Mouse (Mus musculus): ENCODE measurements around the gene Raph1. TPM values are rescaled to one million over a fixed set of nuclear protein-coding genes. Genes with fewer than 3 reads are reported as not detected.

Gene Raph1
- polyA plus RNA-seq, 1 experiment = 1.9 TPM

GRCm38 (mm10) chr1:60503456-60503855 lies 63.4 kb downstream of the Raph1 start:
- H3K4me3 ChIP-seq (ENCODE audit: control insufficient read depth, low read depth, low read length) = no peak overlapping the region
- no peaks in the 10 kb centered on the region for H3K36me3 ChIP-seq (ENCODE audit: control insufficient read depth, insufficient read depth, low read length)
- TF ChIP-seq POLR2A (IDR thresholded peaks at IDR 0.05; ENCODE audit: control insufficient read depth, low read depth, low read length) (no peak), CTCF (IDR thresholded peaks at IDR 0.05; ENCODE audit: control insufficient read depth, insufficient read depth, insufficient replicate concordance, low read depth, low read length) (no peak)
- H3K4me1 ChIP-seq (ENCODE audit: control insufficient read depth, insufficient read depth, low read length) = no peaks in the 10 kb centered on the region
- H3K27ac ChIP-seq (ENCODE audit: control insufficient read depth, insufficient read depth, low read depth, low read length) = no peak overlapping the region
- H3K27me3 ChIP-seq (ENCODE audit: control insufficient read depth, insufficient read depth, low read length) = no peaks in the 10 kb centered on the region

GRCm38 (mm10) chr1:60493421-60493820 lies 73.5 kb downstream of the Raph1 start:
- Histone ChIP-seq H3K4me3 (ENCODE audit: control insufficient read depth, low read depth, low read length) (no peak overlapping the region), H3K27ac (ENCODE audit: control insufficient read depth, insufficient read depth, low read depth, low read length) (no peak overlapping the region), H3K27me3 (ENCODE audit: control insufficient read depth, insufficient read depth, low read length) (no peaks in the 10 kb centered on the region), H3K4me1 (ENCODE audit: control insufficient read depth, insufficient read depth, low read length) (peaks cover 5% of the 10 kb centered on the region), H3K36me3 (ENCODE audit: control insufficient read depth, insufficient read depth, low read length) (no peaks in the 10 kb centered on the region)
- TF ChIP-seq POLR2A (IDR thresholded peaks at IDR 0.05; ENCODE audit: control insufficient read depth, low read depth, low read length) = no peak

GRCm38 (mm10) chr1:60492404-60492803 lies 74.5 kb downstream of the Raph1 start:
- no peaks in the 10 kb centered on the region for H3K36me3 ChIP-seq (ENCODE audit: control insufficient read depth, insufficient read depth, low read length)
- no peak for TF ChIP-seq POLR2A (IDR thresholded peaks at IDR 0.05; ENCODE audit: control insufficient read depth, low read depth, low read length)
- TF ChIP-seq CTCF (IDR thresholded peaks at IDR 0.05; ENCODE audit: control insufficient read depth, insufficient read depth, insufficient replicate concordance, low read depth, low read length) = no peak
- H3K4me1 ChIP-seq (ENCODE audit: control insufficient read depth, insufficient read depth, low read length) = peaks cover 7% of the 10 kb centered on the region
- H3K27ac ChIP-seq (ENCODE audit: control insufficient read depth, insufficient read depth, low read depth, low read length) = no peak overlapping the region
- H3K27me3 ChIP-seq (ENCODE audit: control insufficient read depth, insufficient read depth, low read length) = no peaks in the 10 kb centered on the region
- no peak overlapping the region for H3K4me3 ChIP-seq (ENCODE audit: control insufficient read depth, low read depth, low read length)

GRCm38 (mm10) chr1:60490510-60490909 lies 76.4 kb downstream of the Raph1 start:
- Histone ChIP-seq H3K4me3 (ENCODE audit: control insufficient read depth, low read depth, low read length) (no peak overlapping the region), H3K27me3 (ENCODE audit: control insufficient read depth, insufficient read depth, low read length) (no peaks in the 10 kb centered on the region), H3K36me3 (ENCODE audit: control insufficient read depth, insufficient read depth, low read length) (no peaks in the 10 kb centered on the region), H3K4me1 (ENCODE audit: control insufficient read depth, insufficient read depth, low read length) (peaks cover 7% of the 10 kb centered on the region), H3K27ac (ENCODE audit: control insufficient read depth, insufficient read depth, low read depth, low read length) (no peak overlapping the region)
- TF ChIP-seq POLR2A (IDR thresholded peaks at IDR 0.05; ENCODE audit: control insufficient read depth, low read depth, low read length) (no peak), CTCF (IDR thresholded peaks at IDR 0.05; ENCODE audit: control insufficient read depth, insufficient read depth, insufficient replicate concordance, low read depth, low read length) (no peak)

- Histone ChIP-seq H3K4me3 (ENCODE audit: control insufficient read depth, low read depth, low read length) (no peak overlapping the region), H3K36me3 (ENCODE audit: control insufficient read depth, insufficient read depth, low read length) (no peaks in the 10 kb centered on the region), H3K4me1 (ENCODE audit: control insufficient read depth, insufficient read depth, low read length) (peaks cover 7% of the 10 kb centered on the region), H3K27ac (ENCODE audit: control insufficient read depth, insufficient read depth, low read depth, low read length) (no peak overlapping the region), H3K27me3 (ENCODE audit: control insufficient read depth, insufficient read depth, low read length) (no peaks in the 10 kb centered on the region)
- TF ChIP-seq CTCF (IDR thresholded peaks at IDR 0.05; ENCODE audit: control insufficient read depth, insufficient read depth, insufficient replicate concordance, low read depth, low read length) = no peak
- no peak for TF ChIP-seq POLR2A (IDR thresholded peaks at IDR 0.05; ENCODE audit: control insufficient read depth, low read depth, low read length)
Observed at GRCm38 (mm10) chr1:60489660-60490059, 77.2 kb downstream of the Raph1 start.

GRCm38 (mm10) chr1:60488635-60489034 lies 78.3 kb downstream of the Raph1 start:
- no peaks in the 10 kb centered on the region for H3K27me3 ChIP-seq (ENCODE audit: control insufficient read depth, insufficient read depth, low read length)
- H3K27ac ChIP-seq (ENCODE audit: control insufficient read depth, insufficient read depth, low read depth, low read length) = no peak overlapping the region

GRCm38 (mm10) chr1:60485649-60486048 lies 81.3 kb downstream of the Raph1 start:
- no peak overlapping the region for H3K4me3 ChIP-seq (ENCODE audit: control insufficient read depth, low read depth, low read length)
- no peak for TF ChIP-seq POLR2A (IDR thresholded peaks at IDR 0.05; ENCODE audit: control insufficient read depth, low read depth, low read length)
- TF ChIP-seq CTCF (IDR thresholded peaks at IDR 0.05; ENCODE audit: control insufficient read depth, insufficient read depth, insufficient replicate concordance, low read depth, low read length) = no peak
- H3K4me1 ChIP-seq (ENCODE audit: control insufficient read depth, insufficient read depth, low read length) = peaks cover 7% of the 10 kb centered on the region
- no peaks in the 10 kb centered on the region for H3K27me3 ChIP-seq (ENCODE audit: control insufficient read depth, insufficient read depth, low read length)
- no peaks in the 10 kb centered on the region for H3K36me3 ChIP-seq (ENCODE audit: control insufficient read depth, insufficient read depth, low read length)
- H3K27ac ChIP-seq (ENCODE audit: control insufficient read depth, insufficient read depth, low read depth, low read length) = no peak overlapping the region

More at GRCm38 (mm10) chr1:60488635-60489034, 78.3 kb downstream of the Raph1 start:
- H3K4me3 ChIP-seq (ENCODE audit: control insufficient read depth, low read depth, low read length) = no peak overlapping the region
- H3K36me3 ChIP-seq (ENCODE audit: control insufficient read depth, insufficient read depth, low read length) = no peaks in the 10 kb centered on the region
- peaks cover 7% of the 10 kb centered on the region for H3K4me1 ChIP-seq (ENCODE audit: control insufficient read depth, insufficient read depth, low read length)
- no peak for TF ChIP-seq CTCF (IDR thresholded peaks at IDR 0.05; ENCODE audit: control insufficient read depth, insufficient read depth, insufficient replicate concordance, low read depth, low read length)
- no peak for TF ChIP-seq POLR2A (IDR thresholded peaks at IDR 0.05; ENCODE audit: control insufficient read depth, low read depth, low read length)

DNA sequence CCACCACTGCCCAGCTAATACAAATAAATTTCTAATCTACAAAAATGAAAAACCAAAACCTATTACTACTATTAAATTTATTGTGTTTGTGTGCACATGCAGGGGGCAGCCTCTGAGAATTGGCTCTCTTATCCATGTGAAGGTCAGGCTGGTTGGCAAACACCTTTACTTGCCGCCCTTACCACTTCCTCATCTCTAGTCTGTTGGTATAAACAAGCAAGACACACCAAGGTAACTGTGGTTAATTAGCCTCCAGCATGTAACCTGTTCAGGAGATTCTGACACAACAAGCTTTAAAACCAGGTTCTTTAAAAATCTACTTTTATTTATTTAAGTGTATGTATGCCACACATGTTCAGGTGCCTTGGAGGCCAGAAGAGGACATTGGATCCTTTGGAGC lies 84.0 kb downstream of the Raph1 start:
- no peak overlapping the region for H3K4me3 ChIP-seq (ENCODE audit: control insufficient read depth, low read depth, low read length)

More for the DNA sequence above, 84.0 kb downstream of the Raph1 start:
- no peaks in the 10 kb centered on the region for H3K4me1 ChIP-seq (ENCODE audit: control insufficient read depth, insufficient read depth, low read length)
- TF ChIP-seq POLR2A (IDR thresholded peaks at IDR 0.05; ENCODE audit: control insufficient read depth, low read depth, low read length) (no peak), CTCF (IDR thresholded peaks at IDR 0.05; ENCODE audit: control insufficient read depth, insufficient read depth, insufficient replicate concordance, low read depth, low read length) (no peak)
- no peaks in the 10 kb centered on the region for H3K27me3 ChIP-seq (ENCODE audit: control insufficient read depth, insufficient read depth, low read length)
- no peaks in the 10 kb centered on the region for H3K36me3 ChIP-seq (ENCODE audit: control insufficient read depth, insufficient read depth, low read length)
- H3K27ac ChIP-seq (ENCODE audit: control insufficient read depth, insufficient read depth, low read depth, low read length) = no peak overlapping the region
